Mouse (Mus musculus) neutrophil, adult 83 days (primary cell): ENCODE data around the gene Elp5. TPM values are rescaled to one million over a fixed set of nuclear protein-coding genes. Genes with fewer than 3 reads are reported as not detected.

ENCODE experiments used
- total RNA-seq, 2 experiments: library from RNA; stranded (reverse); gene quantifications; one replicate each; pipeline ENCODE4 v1.2.4; 2023

Elp5 gene
- total RNA-seq = 10 to 100 TPM; 24.3 to 31.0 TPM

GRCm38 (mm10) chr11:69982225-69982624 lies at the start of gene Elp5:
TSS of gene Elp5 (minus strand) at chr11:69982517.

GRCm38 (mm10) chr11:70016669-70017068 lies 34.4 kb upstream of the Elp5 start, which contains the start of gene Dlg4:
TSS of gene Dlg4 (plus strand) at chr11:70016942.

GRCm38 (mm10) chr11:70014880-70015558 lies 32.7 kb upstream of the Elp5 start, which contains the start of gene Acadvl:
TSS of gene Acadvl (minus strand) at chr11:70015411.

GRCm38 (mm10) chr11:70000396-70000898 lies 18.1 kb upstream of the Elp5 start, which contains the start of gene Dvl2:
TSS of gene Dvl2 (plus strand) at chr11:70000595.

GRCm38 (mm10) chr11:69995391-69995960 lies 13.2 kb upstream of the Elp5 start, which contains the start of gene Phf23:
TSS of gene Phf23 (plus strand) at chr11:69995777.

GRCm38 (mm10) chr11:69990850-69991691 lies 8.8 kb upstream of the Elp5 start, which contains the start of gene Gabarap:
TSS of gene Gabarap (plus strand) at chr11:69991143.

GRCm38 (mm10) chr11:69981141-69981762 lies 1.1 kb downstream of the Elp5 start, which contains the start of gene Ctdnep1:
TSS of gene Ctdnep1 (plus strand) at chr11:69981156.

GRCm38 (mm10) chr11:69964650-69965270 lies 17.6 kb downstream of the Elp5 start, which contains the start of gene Cldn7:
TSS of gene Cldn7 (plus strand) at chr11:69964779.

GRCm38 (mm10) chr11:69948066-69948762 lies 34.1 kb downstream of the Elp5 start, which contains the start of gene Slc2a4:
TSS of gene Slc2a4 (minus strand) at chr11:69948188.

GRCm38 (mm10) chr11:69935137-69935879 lies 47.0 kb downstream of the Elp5 start, which contains the start of gene Ybx2:
TSS of gene Ybx2 (plus strand) at chr11:69935796.

GRCm38 (mm10) chr11:69921114-69922011 lies 61.0 kb downstream of the Elp5 start, which contains the start of gene Eif5a:
TSS of gene Eif5a (minus strand) at chr11:69921958.

Other genes starting within 250 kb of the Elp5 start
- gene Polr2a, start 223.9 kb downstream of the Elp5 start, total RNA-seq = 10 to 100 TPM; 82.6 to 86.1 TPM
- not detected for gene Slc35g3, start 220.5 kb downstream of the Elp5 start, total RNA-seq
- 1 to 10 TPM; 2.4 to 3.3 TPM for gene Zbtb4, start 216.6 kb downstream of the Elp5 start, total RNA-seq
- gene Chrnb1, start 186.6 kb downstream of the Elp5 start, total RNA-seq = 1 to 10 TPM in 1 of 2 experiments, under 1 TPM in 1; 0.79 to 1.9 TPM
- under 1 TPM in 1 of 2 experiments, not detected in 1; 0.18 TPM for gene Fgf11, start 180.7 kb downstream of the Elp5 start, total RNA-seq
- not detected for gene Tmem102, start 176.9 kb downstream of the Elp5 start, total RNA-seq
- not detected for gene Gm39566, start 167.2 kb downstream of the Elp5 start, total RNA-seq
- gene Spem2, start 164.1 kb downstream of the Elp5 start, total RNA-seq = not detected
- not detected for gene Spem1, start 160.3 kb downstream of the Elp5 start, total RNA-seq
- 1 to 10 TPM; 1.3 to 2.1 TPM for gene Nlgn2, start 144.7 kb downstream of the Elp5 start, total RNA-seq
- gene Tmem256, start 144.0 kb downstream of the Elp5 start, total RNA-seq = 100 to 1,000 TPM in 1 of 2 experiments, 10 to 100 TPM in 1; 99.2 to 106 TPM
- gene Plscr3, start 136.1 kb downstream of the Elp5 start, total RNA-seq = 10 to 100 TPM; 35.0 to 35.9 TPM
- not detected for gene Tnk1, start 123.8 kb downstream of the Elp5 start, total RNA-seq
- 1 to 10 TPM in 1 of 2 experiments, under 1 TPM in 1; 0.88 to 1.2 TPM for gene Tmem95, start 104.5 kb downstream of the Elp5 start, total RNA-seq
- gene Kctd11, start 101.1 kb downstream of the Elp5 start, total RNA-seq = 1 to 10 TPM; 8.6 to 9.0 TPM
- gene Acap1, start 87.0 kb downstream of the Elp5 start, total RNA-seq = 100 to 1,000 TPM; 260 to 263 TPM
- 1 to 10 TPM; 3.0 to 3.2 TPM for gene 2810408A11Rik, start 81.5 kb downstream of the Elp5 start, total RNA-seq
- 10 to 100 TPM; 20.9 to 27.6 TPM for gene Neurl4, start 81.4 kb downstream of the Elp5 start, total RNA-seq
- gene Gps2, start 68.6 kb downstream of the Elp5 start, total RNA-seq = 10 to 100 TPM; 69.0 to 84.5 TPM
- 100 to 1,000 TPM; 482 to 501 TPM for gene Eif5a, start 60.6 kb downstream of the Elp5 start, total RNA-seq
- gene Ybx2, start 46.7 kb downstream of the Elp5 start, total RNA-seq = not detected
- 1 to 10 TPM in 1 of 2 experiments, under 1 TPM in 1; 0.97 to 1.3 TPM for gene Slc2a4, start 34.3 kb downstream of the Elp5 start, total RNA-seq
- not detected for gene Cldn7, start 17.7 kb downstream of the Elp5 start, total RNA-seq
- gene Ctdnep1, start 1.4 kb downstream of the Elp5 start, total RNA-seq = 10 to 100 TPM; 75.0 to 80.3 TPM
- gene Gabarap, start 8.6 kb upstream of the Elp5 start, total RNA-seq = 100 to 1,000 TPM; 475 to 527 TPM
- 10 to 100 TPM; 41.2 to 53.6 TPM for gene Phf23, start 13.3 kb upstream of the Elp5 start, total RNA-seq
- gene Dvl2, start 18.1 kb upstream of the Elp5 start, total RNA-seq = 10 to 100 TPM; 15.0 to 18.2 TPM
- 10 to 100 TPM; 39.3 to 50.0 TPM for gene Acadvl, start 32.9 kb upstream of the Elp5 start, total RNA-seq
- gene Dlg4, start 34.4 kb upstream of the Elp5 start, total RNA-seq = 1 to 10 TPM; 5.5 to 5.8 TPM
- not detected for gene Asgr1, start 71.6 kb upstream of the Elp5 start, total RNA-seq
- not detected for gene Asgr2, start 110.1 kb upstream of the Elp5 start, total RNA-seq
- 10 to 100 TPM; 11.8 to 12.3 TPM for gene Mgl2, start 147.8 kb upstream of the Elp5 start, total RNA-seq
- gene Clec10a, start 173.7 kb upstream of the Elp5 start, total RNA-seq = 10 to 100 TPM; 17.3 to 20.9 TPM
- gene Slc16a11, start 230.2 kb upstream of the Elp5 start, total RNA-seq = not detected
- gene Slc16a13, start 238.5 kb upstream of the Elp5 start, total RNA-seq = 1 to 10 TPM; 1.5 to 2.1 TPM
- gene Bcl6b, start 247.3 kb upstream of the Elp5 start, total RNA-seq = not detected